In the genomic region with DNA sequence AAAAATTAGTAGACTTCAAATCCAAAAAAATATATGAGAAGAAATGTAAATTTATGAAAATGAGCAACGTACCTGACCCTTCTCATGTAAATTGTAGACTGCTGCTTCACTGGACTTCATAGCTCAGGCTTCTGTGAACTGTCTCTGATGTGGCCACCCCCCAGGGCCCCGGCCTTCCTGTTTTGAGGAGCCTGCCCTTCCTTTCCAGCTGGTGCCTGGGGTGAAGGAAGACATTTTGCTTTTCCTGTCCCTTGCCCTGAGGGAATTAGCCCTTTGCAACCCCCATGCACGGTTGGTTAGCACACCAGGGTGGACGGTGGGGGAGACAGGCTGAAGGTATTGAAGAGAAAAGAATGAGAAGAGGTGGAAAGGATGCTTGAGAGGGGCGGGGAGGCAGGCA, we compare ENCODE assay signal across 17 mouse cellular contexts. TPM values are rescaled to one million over a fixed set of nuclear protein-coding genes. Genes with fewer than 3 reads are reported as not detected.
DNase-seq lines count a peak whose midpoint lies in the region; ATAC-seq and TF ChIP-seq lines count a peak whose summit lies in the region.
"Had no signal": no experiment of that assay in that cellular context is flagged by ENCODE, and none has a peak within 500 bp of the region (broad histone marks: within the 10 kb centered on the region; RNA-seq: fewer than 3 reads in every experiment).

No protein-coding gene starts in this region.

- no peak overlapping the region for H3K9ac ChIP-seq in intestine, embryonic 16.5 days (ENCODE audit: low read depth, low read length)
- H3K9ac ChIP-seq in intestine, postnatal 0 days (ENCODE audit: low read depth, low read length) = no peak overlapping the region
- no peak overlapping the region for H3K9ac ChIP-seq in liver, embryonic 15.5 days
- H3K9ac ChIP-seq: hindbrain, embryonic 13.5 days; neural tube, embryonic 13.5 days had no signal

- no peaks in the 10 kb centered on the region for H3K36me3 ChIP-seq in intestine, embryonic 16.5 days (ENCODE audit: control insufficient read depth, insufficient read depth, low read length)
- H3K36me3 ChIP-seq in intestine, postnatal 0 days (ENCODE audit: control insufficient read depth, insufficient read depth) = no peaks in the 10 kb centered on the region
- no peaks in the 10 kb centered on the region for H3K36me3 ChIP-seq in megakaryocyte, embryonic 14.5 days (replicated peaks; ENCODE audit: low read length)
- H3K36me3 ChIP-seq in liver, embryonic 15.5 days (replicated peaks) = no peaks in the 10 kb centered on the region
- H3K36me3 ChIP-seq: hindbrain, embryonic 13.5 days; neural tube, embryonic 13.5 days had no signal

- H3K4me3 ChIP-seq in intestine, embryonic 16.5 days (ENCODE audit: low read length) = no peak overlapping the region
- no peak overlapping the region for H3K4me3 ChIP-seq in intestine, postnatal 0 days (ENCODE audit: low read depth, low read length)
- H3K4me3 ChIP-seq in megakaryocyte, embryonic 14.5 days (replicated peaks) = peak overlapping the region; percentile 2
- no peak overlapping the region for H3K4me3 ChIP-seq in liver, embryonic 15.5 days (replicated peaks)
- H3K4me3 ChIP-seq: hindbrain, embryonic 13.5 days; neural tube, embryonic 13.5 days had no signal

- 48% methylated on average over 5 of the region's 5 CpGs for WGBS in intestine, embryonic 16.5 days
- WGBS in intestine, postnatal 0 days = 45% methylated on average over 5 of the region's 5 CpGs
- WGBS in liver, embryonic 15.5 days (ENCODE audit: insufficient replicate concordance) = 22% methylated on average over 5 of the region's 5 CpGs

- TF ChIP-seq CTCF in intestine, postnatal 0 days (IDR thresholded peaks at IDR 0.05; ENCODE audit: low read depth) = no peak

- H3K4me2 ChIP-seq in intestine, embryonic 16.5 days (ENCODE audit: low read depth, low read length) = no peak overlapping the region
- no peak overlapping the region for H3K4me2 ChIP-seq in intestine, postnatal 0 days (replicated peaks; ENCODE audit: low read depth)
- H3K4me2 ChIP-seq in liver, embryonic 15.5 days = no peak overlapping the region
- H3K4me2 ChIP-seq: hindbrain, embryonic 13.5 days; neural tube, embryonic 13.5 days had no signal

- DNase-seq in adrenal gland, adult 2 months = peak; percentile 24
- no peak for DNase-seq in adrenal gland, postnatal 25 days
- DNase-seq in urinary bladder, adult 2 months (ENCODE audit: low spot score) = no peak
- DNase-seq: cerebellum, adult 11 months; left cerebral cortex, postnatal 4 days; lung, adult 18-20 months; right cerebral cortex, postnatal 4 days had no signal

- H3K9me3 ChIP-seq in intestine, embryonic 16.5 days (ENCODE audit: control insufficient read depth, low read length) = no peaks in the 10 kb centered on the region
- no peaks in the 10 kb centered on the region for H3K9me3 ChIP-seq in intestine, postnatal 0 days (ENCODE audit: control insufficient read depth)
- no peaks in the 10 kb centered on the region for H3K9me3 ChIP-seq in megakaryocyte, embryonic 14.5 days
- no peaks in the 10 kb centered on the region for H3K9me3 ChIP-seq in liver, embryonic 15.5 days (replicated peaks)
- H3K9me3 ChIP-seq: hindbrain, embryonic 13.5 days; neural tube, embryonic 13.5 days had no signal

- H3K27me3 ChIP-seq in intestine, embryonic 16.5 days (replicated peaks; ENCODE audit: control insufficient read depth, insufficient read depth, low read length) = peaks cover 11% of the 10 kb centered on the region; the same call in 1 of the 2 replicates
- H3K27me3 ChIP-seq in intestine, postnatal 0 days (replicated peaks; ENCODE audit: control insufficient read depth, insufficient read depth, low read length) = no peaks in the 10 kb centered on the region
- H3K27me3 ChIP-seq in megakaryocyte, embryonic 14.5 days (replicated peaks) = peaks cover 94% of the 10 kb centered on the region
- peaks cover 35% of the 10 kb centered on the region for H3K27me3 ChIP-seq in liver, embryonic 15.5 days

- H3K27ac ChIP-seq in intestine, embryonic 16.5 days (ENCODE audit: low read length) = peak overlapping the region; percentile 14; the same call in 1 of the 2 replicates
- H3K27ac ChIP-seq in intestine, postnatal 0 days (ENCODE audit: low read depth, low read length) = no peak overlapping the region
- 0 out of 2 replicates have a peak overlapping the region, but pooled peaks have one; percentile 1 for H3K27ac ChIP-seq in liver, embryonic 15.5 days (replicated peaks)
- H3K27ac ChIP-seq: hindbrain, embryonic 13.5 days; neural tube, embryonic 13.5 days had no signal

- no peak for ATAC-seq in intestine, embryonic 16.5 days
- no peak for ATAC-seq in intestine, postnatal 0 days
- ATAC-seq in megakaryocyte, adult 5-6 weeks (ENCODE audit: poor library complexity, severe bottlenecking) = no peak
- no peak for ATAC-seq in liver, embryonic 15.5 days (ENCODE audit: insufficient read depth)

- H3K4me1 ChIP-seq in intestine, embryonic 16.5 days (ENCODE audit: control insufficient read depth, insufficient read depth, low read length) = peaks cover 12% of the 10 kb centered on the region
- no peaks in the 10 kb centered on the region for H3K4me1 ChIP-seq in intestine, postnatal 0 days (replicated peaks; ENCODE audit: control insufficient read depth, insufficient read depth, low read length)
- peaks cover 70% of the 10 kb centered on the region for H3K4me1 ChIP-seq in megakaryocyte, embryonic 14.5 days
- 0 out of 2 replicates have a peak, but pooled peaks cover 3% of the 10 kb centered on the region for H3K4me1 ChIP-seq in liver, embryonic 15.5 days (replicated peaks)

RNA-seq across cellular contexts. Expression of gene Pde2a, which starts 35.3 kb away (rescaled TPM):
- 100 to 1,000 TPM; 161 to 223 TPM for total RNA-seq in adrenal gland, adult 2 months (2021)
- 142 and 199 TPM in 2 replicates for polyA plus RNA-seq in adrenal gland, adult 2 months (2012; rRNA removed)
- total RNA-seq in adrenal gland, postnatal 25 days (2021) = 161 and 169 TPM in 2 replicates
- polyA plus RNA-seq in intestine, embryonic 16.5 days (2015; fragmentation: Nextera tagmentation; extraction: Ambion mirVana) = 23.0 and 23.5 TPM in 2 replicates
- 11.1 and 11.2 TPM in 2 replicates for polyA plus RNA-seq in intestine, postnatal 0 days (2015; fragmentation: Nextera tagmentation; extraction: Ambion mirVana)
- 0.54 and 0.63 TPM in 2 replicates for polyA plus RNA-seq in megakaryocyte, embryonic 14.5 days (2012; ENCODE audit: insufficient read depth, low replicate concordance)
- 35.4 and 37.5 TPM in 2 replicates for total RNA-seq in megakaryocyte, adult 5-6 weeks (2015)
- total RNA-seq in megakaryocyte, adult 5-6 weeks (2017) = 25.7 and 65.8 TPM in 2 replicates
- polyA plus RNA-seq in liver, embryonic 15.5 days (2015; fragmentation: Nextera tagmentation; extraction: Ambion mirVana) = 12.0 and 13.9 TPM in 2 replicates
- 30.4 and 53.1 TPM in 2 replicates for polyA plus RNA-seq in urinary bladder, adult 2 months (2012; rRNA removed)

RNA-seq across cellular contexts. Expression of gene Gm45837, which starts 46.1 kb away (rescaled TPM):
- not detected for total RNA-seq in adrenal gland, adult 2 months (2021)
- polyA plus RNA-seq in adrenal gland, adult 2 months (2012; rRNA removed) = 0.29 and 0.93 TPM in 2 replicates
- 4.2 TPM in 1 of 2 replicates, not detected in the other for total RNA-seq in adrenal gland, postnatal 25 days (2021)
- polyA plus RNA-seq in intestine, embryonic 16.5 days (2015; fragmentation: Nextera tagmentation; extraction: Ambion mirVana) = not detected in 2 replicates
- not detected in 2 replicates for polyA plus RNA-seq in intestine, postnatal 0 days (2015; fragmentation: Nextera tagmentation; extraction: Ambion mirVana)
- polyA plus RNA-seq in megakaryocyte, embryonic 14.5 days (2012; ENCODE audit: insufficient read depth, low replicate concordance) = 1.4 TPM in 1 of 2 replicates, not detected in the other
- 10.2 TPM in 1 of 2 replicates, not detected in the other for total RNA-seq in megakaryocyte, adult 5-6 weeks (2015)
- 35.6 TPM in 1 of 2 replicates, not detected in the other for total RNA-seq in megakaryocyte, adult 5-6 weeks (2017)
- polyA plus RNA-seq in liver, embryonic 15.5 days (2015; fragmentation: Nextera tagmentation; extraction: Ambion mirVana) = 0.16 TPM in 1 of 2 replicates, not detected in the other
- 1.5 TPM in 1 of 2 replicates, not detected in the other for polyA plus RNA-seq in urinary bladder, adult 2 months (2012; rRNA removed)
- polyA plus RNA-seq: embryonic facial prominence, embryonic 14.5 days; forebrain, embryonic 11.5 days; hindbrain, embryonic 13.5 days; neural tube, embryonic 13.5 days; testis, adult 2 months had no signal
